Mouse (Mus musculus) ovary, adult 10 weeks (tissue): ENCODE data around the gene Ddx27. TPM values are rescaled to one million over a fixed set of nuclear protein-coding genes. Genes with fewer than 3 reads are reported as not detected.

Experiments used
- polyA plus RNA-seq: library from polyadenylated mRNA; stranded (reverse); fragments of 350-450 nt; fragmentation: Illumina TruSeq; extraction: RNeasy Lipid Tissue Mini Kit (QIAGEN cat#74804); gene quantifications from one replicate; pipeline ENCODE4 v1.2.3, GENCODE M21; 2014

Ddx27 gene
- 8.6 TPM for polyA plus RNA-seq

GRCm38 (mm10) chr2:167014702-167015381 is at the start of gene Ddx27:
Gene Ddx27, plus strand, starts transcription at chr2:167015193.

GRCm38 (mm10) chr2:166995796-166996532 is 19.0 kb upstream of the Ddx27 start, which contains the start of gene Stau1:
Gene Stau1, minus strand, starts transcription at chr2:166996299.

GRCm38 (mm10) chr2:167062965-167063880 is 48.2 kb downstream of the Ddx27 start, which contains the start of gene Znfx1:
Gene Znfx1, minus strand, starts transcription at chr2:167063015.

Other genes with a start within 250 kb of the Ddx27 start
- 0.91 TPM for gene Trp53rkb, start 222.7 kb upstream of the Ddx27 start, polyA plus RNA-seq
- gene Arfgef2, start 209.6 kb upstream of the Ddx27 start, polyA plus RNA-seq = 8.6 TPM
- 479 TPM for gene Cse1l, start 109.2 kb upstream of the Ddx27 start, polyA plus RNA-seq
- gene Stau1, start 18.9 kb upstream of the Ddx27 start, polyA plus RNA-seq = 50.1 TPM
- gene Znfx1, start 47.8 kb downstream of the Ddx27 start, polyA plus RNA-seq = 6.6 TPM
- gene Kcnb1, start 175.0 kb downstream of the Ddx27 start, polyA plus RNA-seq = 2.9 TPM
- 6.4 TPM for gene Ptgis, start 225.4 kb downstream of the Ddx27 start, polyA plus RNA-seq